Mouse (Mus musculus): ENCODE data around the gene Klk8.

Klk8 gene

GRCm38 (mm10) chr7:43791591-43791990 is 5.8 kb upstream of the Klk8 start, which contains the start of gene Klk9:
TSS of gene Klk9 (plus strand) at chr7:43791891.
- DNase-seq (ENCODE audit: low spot score) = no peak

- no peak for DNase-seq (ENCODE audit: low spot score)
These were observed 1.0 kb upstream of the Klk8 start for GRCm38 (mm10) chr7:43796355-43796754.

- DNase-seq (ENCODE audit: low spot score) = peak; percentile 55
These were observed 576 bp downstream of the Klk8 start for GRCm38 (mm10) chr7:43797844-43798462.

- no peak for DNase-seq (ENCODE audit: low spot score)
These were observed 2.5 kb downstream of the Klk8 start for GRCm38 (mm10) chr7:43799876-43800275.

DNA sequence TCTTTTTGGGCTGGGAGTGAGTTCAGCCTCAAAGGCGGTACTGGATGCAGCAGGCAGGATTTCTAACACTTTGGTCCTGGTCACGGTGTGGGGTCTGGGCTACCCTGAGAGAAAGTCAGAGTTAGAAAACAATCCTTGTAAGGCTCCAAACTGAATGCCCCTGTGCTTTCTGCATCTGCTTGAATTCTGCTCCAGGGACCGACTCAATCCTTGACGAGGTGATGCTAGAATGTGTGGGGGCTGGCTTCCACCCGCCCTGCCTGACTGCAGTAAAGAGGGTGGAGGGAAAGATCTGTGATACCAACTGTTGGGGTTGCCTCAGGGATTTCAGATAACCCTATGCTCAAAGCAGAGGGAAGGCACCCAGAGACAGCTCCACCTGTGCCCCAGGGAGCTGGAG is 13.6 kb downstream of the Klk8 start, which contains the start of gene Klk7:
Klk7 (plus strand) TSS at position 301 of the 400 bp plus-strand sequence.
- DNase-seq (ENCODE audit: low spot score) = no peak

- no peak for DNase-seq (ENCODE audit: low spot score)
These were observed 17.8 kb downstream of the Klk8 start for GRCm38 (mm10) chr7:43815211-43815610.

DNA sequence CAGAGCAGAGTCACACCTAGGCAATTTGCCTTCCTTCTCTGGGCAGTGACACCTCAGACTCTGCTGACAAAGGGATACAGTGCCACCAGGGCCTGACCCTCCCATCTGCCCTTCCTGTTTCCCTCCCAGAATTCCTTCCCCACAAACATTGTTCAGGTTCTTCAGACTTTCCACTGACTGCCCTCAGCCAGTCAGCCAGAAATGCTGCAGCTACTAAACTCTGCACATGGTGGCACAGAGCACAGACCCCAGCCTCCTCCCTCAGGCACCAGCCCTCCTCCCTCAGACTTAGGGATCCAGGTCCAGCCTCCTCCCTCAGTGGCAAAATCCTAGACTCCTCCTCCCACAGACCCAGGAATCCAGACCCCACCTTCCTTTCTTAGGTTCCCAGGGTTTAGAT is 19.4 kb downstream of the Klk8 start:
- DNase-seq (ENCODE audit: low spot score) = no peak

GRCm38 (mm10) chr7:43821581-43821980 is 24.2 kb downstream of the Klk8 start:
- DNase-seq (ENCODE audit: low spot score) = no peak

DNA sequence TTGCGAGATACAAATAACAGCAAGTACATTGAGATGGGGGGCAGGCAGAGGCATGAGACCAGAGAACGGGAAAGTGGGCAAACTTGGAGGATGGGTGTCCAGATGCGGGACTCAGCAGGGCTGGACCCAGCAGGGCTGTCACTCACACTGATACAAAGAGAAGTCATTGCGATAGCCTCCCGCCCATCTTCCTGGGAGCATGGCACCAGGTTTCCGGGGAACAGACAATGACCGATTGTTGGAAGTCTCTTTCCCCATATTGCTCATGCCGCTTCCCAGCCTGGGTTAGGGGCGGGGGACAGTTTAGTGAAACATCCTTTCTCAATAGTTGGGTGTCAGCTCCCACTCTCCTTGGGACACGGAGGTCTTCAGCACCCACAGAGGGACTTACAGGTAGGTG is 26.8 kb downstream of the Klk8 start, which contains the start of gene Klk6:
Klk6 (plus strand) TSS at position 301 of the 400 bp plus-strand sequence.
- no peak for DNase-seq (ENCODE audit: low spot score)

DNA sequence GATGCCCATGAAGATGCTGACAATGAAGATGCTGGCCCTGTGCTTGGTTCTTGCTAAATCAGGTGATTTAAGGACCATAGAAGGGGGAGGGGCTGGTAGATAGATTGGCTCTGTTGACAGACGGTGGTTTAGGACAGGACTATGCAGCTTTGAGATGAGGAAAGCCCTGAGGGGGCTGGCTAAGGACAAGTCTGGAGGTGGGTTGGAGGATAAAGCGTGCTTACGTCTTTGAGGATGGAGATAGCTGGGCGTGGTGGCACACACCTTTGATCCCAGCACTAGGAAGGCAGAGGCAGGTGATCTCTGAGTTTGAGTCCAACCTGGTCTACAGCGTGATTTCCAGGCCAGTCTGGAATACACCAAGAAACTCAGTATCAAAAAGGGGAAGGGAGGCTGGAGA is 28.7 kb downstream of the Klk8 start:
- no peak for DNase-seq (ENCODE audit: low spot score)

GRCm38 (mm10) chr7:43827706-43828105 is 30.3 kb downstream of the Klk8 start:
- no peak for DNase-seq (ENCODE audit: low spot score)

GRCm38 (mm10) chr7:43829006-43829405 is 31.6 kb downstream of the Klk8 start:
- DNase-seq (ENCODE audit: low spot score) = no peak

DNA sequence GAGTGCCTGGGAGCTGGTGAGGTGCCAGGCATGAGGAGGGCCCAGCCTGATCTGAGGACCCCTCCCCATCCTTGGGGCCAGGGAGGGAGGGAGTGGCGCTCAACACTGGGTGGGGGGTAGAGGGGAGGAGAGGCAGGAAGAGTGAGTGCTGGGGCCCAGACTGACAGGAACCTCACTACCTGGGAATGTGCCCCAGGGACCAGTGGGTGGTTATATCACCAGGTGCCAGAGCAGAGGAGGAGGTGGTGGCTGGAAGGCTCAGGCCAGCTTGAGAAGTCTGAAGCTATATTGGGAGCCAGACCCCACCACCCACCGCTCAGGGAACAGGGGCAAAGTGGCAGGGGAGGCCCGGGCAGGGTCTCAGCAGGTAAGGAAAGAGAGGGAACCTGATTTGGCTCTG is 44.3 kb downstream of the Klk8 start, which contains the start of gene Klk5:
Klk5 (plus strand) TSS at position 271 of the 400 bp plus-strand sequence.
- DNase-seq (ENCODE audit: low spot score) = no peak

GRCm38 (mm10) chr7:43843801-43844200 is 46.4 kb downstream of the Klk8 start:
- DNase-seq (ENCODE audit: low spot score) = no peak

- no peak for DNase-seq (ENCODE audit: low spot score)
These were observed 54.2 kb downstream of the Klk8 start for GRCm38 (mm10) chr7:43851616-43852015.
